Comparison of ENCODE assay signal across 8 mouse cellular contexts in the genomic region with DNA sequence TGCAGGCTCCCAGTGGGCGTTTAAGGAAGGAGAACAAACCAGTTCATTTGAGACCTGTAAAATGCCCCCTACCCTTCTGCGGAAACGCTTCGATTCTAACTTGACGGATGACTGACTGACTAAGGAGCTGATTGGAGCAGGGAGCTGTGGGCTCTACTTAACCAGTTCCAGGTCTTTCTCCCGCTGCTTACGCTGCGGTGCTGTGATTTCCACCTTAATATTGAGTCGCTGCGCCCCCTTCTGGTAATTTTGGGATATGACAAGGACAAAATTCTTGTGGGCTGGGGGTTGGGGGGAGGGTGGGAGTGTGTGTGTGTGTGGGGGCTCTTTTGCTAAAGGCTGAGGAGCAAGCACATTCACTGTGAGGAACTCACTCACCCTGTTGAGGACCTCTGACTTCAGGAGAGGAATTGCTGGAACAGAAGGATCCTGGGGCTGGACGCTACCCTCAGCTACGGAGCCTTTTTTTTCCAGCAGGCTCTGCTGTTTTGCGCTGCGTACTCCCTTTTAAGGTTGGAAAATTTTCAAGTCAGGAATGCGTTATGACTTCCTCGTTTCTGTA. TPM values are rescaled to one million over a fixed set of nuclear protein-coding genes. Genes with fewer than 3 reads are reported as not detected.
A peak's percentile ranks its signal among the peaks of the same experiment; 100 is the strongest.
DNase-seq lines count a peak whose midpoint lies in the region; ATAC-seq and TF ChIP-seq lines count a peak whose summit lies in the region.

No protein-coding gene starts in this region.

- DNase-seq in CD4-positive helper T cell, adult 2 months (ENCODE audit: low read depth, low spot score): peak; percentile 79
- peak; percentile 69 for DNase-seq in T-cell, adult 2 months (ENCODE audit: low spot score)
- peak; percentile 38 to 56 for DNase-seq in heart, adult 9 months (ENCODE audit: low spot score in 2 of 2)
- DNase-seq in kidney, adult 9 months: peak; percentile 67
- DNase-seq in liver, embryonic 14.5 days (ENCODE audit: low read depth in 3 of 3, low spot score in 3 of 3): no peak
- no peak for DNase-seq in urinary bladder, adult 2 months (ENCODE audit: low spot score)

- no peak for TF ChIP-seq EP300 in liver, embryonic 14.5 days (IDR thresholded peaks at IDR 0.05; ENCODE audit: low read depth)

- no peak overlapping the region for H3K4me3 ChIP-seq in cortical plate, adult 2 months (ENCODE audit: insufficient read depth, low read length)
- H3K4me3 ChIP-seq in liver, embryonic 14.5 days (ENCODE audit: insufficient read depth in 1 of 2, low read depth in 2 of 2, low read length in 2 of 2): no peak overlapping the region
- H3K4me3 ChIP-seq in neural tube, embryonic 14.5 days (ENCODE audit: low read depth, low read length): no peak overlapping the region

- H3K9ac ChIP-seq in liver, embryonic 14.5 days (replicated peaks): no peak overlapping the region
- no peak overlapping the region for H3K9ac ChIP-seq in neural tube, embryonic 14.5 days (replicated peaks; ENCODE audit: low read depth, low read length)

- H3K27me3 ChIP-seq in liver, embryonic 14.5 days (ENCODE audit: control insufficient read depth, insufficient read depth, low read length): peaks cover 9% of the 10 kb centered on the region
- no peaks in the 10 kb centered on the region for H3K27me3 ChIP-seq in neural tube, embryonic 14.5 days (ENCODE audit: control insufficient read depth, insufficient read depth, low read length)

- no peak overlapping the region for H3K27ac ChIP-seq in cortical plate, adult 2 months (ENCODE audit: insufficient read depth, low read length)
- no peak overlapping the region for H3K27ac ChIP-seq in liver, embryonic 14.5 days
- H3K27ac ChIP-seq in neural tube, embryonic 14.5 days (ENCODE audit: low read depth, low read length): no peak overlapping the region

- no peaks in the 10 kb centered on the region for H3K4me1 ChIP-seq in cortical plate, adult 2 months (ENCODE audit: control insufficient read depth, insufficient read depth, low read length)
- peaks cover 0 to 5% of the 10 kb centered on the region in 2 experiments; a peak in 1 of 4 replicates for H3K4me1 ChIP-seq in liver, embryonic 14.5 days (replicated peaks; ENCODE audit: control insufficient read depth in 2 of 2, insufficient read depth in 2 of 2, low read length in 1 of 2)
- H3K4me1 ChIP-seq in neural tube, embryonic 14.5 days (ENCODE audit: control insufficient read depth, insufficient read depth, low read length): peaks cover 6% of the 10 kb centered on the region

- no peak for TF ChIP-seq POLR2A in cortical plate, adult 2 months (IDR thresholded peaks at IDR 0.05; ENCODE audit: extremely low read depth, insufficient read depth, low read length)

- H3K36me3 ChIP-seq in liver, embryonic 14.5 days (replicated peaks; ENCODE audit: control insufficient read depth, insufficient read depth, low read depth): no peaks in the 10 kb centered on the region
- no peaks in the 10 kb centered on the region for H3K36me3 ChIP-seq in neural tube, embryonic 14.5 days (ENCODE audit: control insufficient read depth, insufficient read depth, low read length)

- peak; percentile 63 for TF ChIP-seq CTCF in cortical plate, adult 2 months (IDR thresholded peaks at IDR 0.05; ENCODE audit: extremely low read depth, insufficient read depth, low read length)
- TF ChIP-seq CTCF in liver, embryonic 14.5 days (IDR thresholded peaks at IDR 0.05; ENCODE audit: low read depth): peak; percentile 77

- H3K9me3 ChIP-seq in liver, embryonic 14.5 days (ENCODE audit: control insufficient read depth, low read length): no peaks in the 10 kb centered on the region
- H3K9me3 ChIP-seq in neural tube, embryonic 14.5 days (ENCODE audit: control insufficient read depth, low read length): no peaks in the 10 kb centered on the region

- H3K4me2 ChIP-seq in liver, embryonic 14.5 days (ENCODE audit: low read depth): no peak overlapping the region
- H3K4me2 ChIP-seq in neural tube, embryonic 14.5 days (ENCODE audit: low read depth, low read length): peak overlapping the region; percentile 11; the same call in 1 of the 2 replicates

- WGBS in liver, embryonic 14.5 days (ENCODE audit: insufficient replicate concordance): 21% methylated on average over 16 of the region's 16 CpGs
- WGBS in neural tube, embryonic 14.5 days: 25% methylated on average over 16 of the region's 16 CpGs

- no peak for ATAC-seq in liver, embryonic 14.5 days (ENCODE audit: insufficient read depth)
- peak; percentile 67; the same call in 1 of the 2 replicates for ATAC-seq in neural tube, embryonic 14.5 days (ENCODE audit: low read depth)

RNA-seq across cellular contexts. Expression of a gene that starts 18.5 kb away (rescaled TPM):
- 24.3 and 41.8 TPM in 2 replicates for polyA plus RNA-seq in cortical plate, adult 2 months (2012; rRNA removed)
- 0.79 and 0.83 TPM in 2 replicates for polyA plus RNA-seq in liver, embryonic 14.5 days (2012; rRNA removed)
- 0.61 and 0.71 TPM in 2 replicates for polyA plus RNA-seq in liver, embryonic 14.5 days (2014; fragmentation: Nextera tagmentation; extraction: Ambion mirVana)
- 2.8 and 4.0 TPM in 2 replicates for polyA plus RNA-seq in neural tube, embryonic 14.5 days (2014; fragmentation: Nextera tagmentation; extraction: Ambion mirVana)
- 28.5 and 37.0 TPM in 2 replicates for polyA plus RNA-seq in urinary bladder, adult 2 months (2012; rRNA removed)

Comparison
In these comparisons a context has a peak if more than half of its experiments do, and no peak if none do; other contexts are left out.
1. DNase-seq: peak in CD4-positive helper T cell, adult 2 months (single experiment), T-cell, adult 2 months (single experiment), heart, adult 9 months (2 of 2) and kidney, adult 9 months (single experiment); none in liver, embryonic 14.5 days (0 of 3) and urinary bladder, adult 2 months (single experiment).